Mouse (Mus musculus) heart, embryonic 14.5 days (tissue): ENCODE results near the gene Cbfa2t3. TPM values are rescaled to one million over a fixed set of nuclear protein-coding genes. Genes with fewer than 3 reads are reported as not detected.

Experiments used
- ATAC-seq: fragments of 200-750 bp; cut with Nextera tagmentation; 2 replicates; pipeline ENCODE4 v1.8.0; 2017; ENCODE audit warnings: low read depth, moderate TSS enrichment; ENCODE audit not compliant: insufficient number of reproducible peaks, insufficient read depth, low FRiP score
- H3K27ac ChIP-seq, 2 experiments: fragments of 200-500 bp in 1 of 2; fragments of 300-500 bp in 1 of 2; sonication (generic) in 1 of 2; replicated peaks in 1 of 2; 2 replicates each; pipeline ENCODE4 v1.5.1; 2012 to 2014; ENCODE audit warnings: low read depth in 2 of 2, low read length in 2 of 2, control low read depth in 1 of 2, mild to moderate bottlenecking in 1 of 2, mixed read lengths in 1 of 2; ENCODE audit not compliant: control insufficient read depth in 1 of 2, insufficient read depth in 1 of 2
- H3K27me3 ChIP-seq: fragments of 300-500 bp; sonication (generic); 2 replicates; pipeline ENCODE4 v1.6.1; 2014; ENCODE audit warnings: mild to moderate bottlenecking, low read length, control low read depth; ENCODE audit not compliant: control insufficient read depth, insufficient read depth
- H3K36me3 ChIP-seq: fragments of 300-500 bp; sonication (generic); 2 replicates; pipeline ENCODE4 v1.6.1; 2014; ENCODE audit warnings: mild to moderate bottlenecking, control low read depth, low read length, mixed read lengths; ENCODE audit not compliant: control insufficient read depth, insufficient read depth
- H3K4me1 ChIP-seq, 2 experiments: fragments of 200-500 bp in 1 of 2; fragments of 300-500 bp in 1 of 2; sonication (generic) in 1 of 2; 2 replicates each; pipeline ENCODE4 v1.6.1; 2012 to 2014; ENCODE audit warnings: low read length in 2 of 2, control low read depth in 1 of 2, mixed read lengths in 1 of 2; ENCODE audit not compliant: control insufficient read depth in 2 of 2, insufficient read depth in 2 of 2
- H3K4me2 ChIP-seq: fragments of 300-500 bp; sonication (generic); 2 replicates; pipeline ENCODE4 v1.6.1; 2014; ENCODE audit warnings: mild to moderate bottlenecking, low read length
- H3K4me3 ChIP-seq, 2 experiments: fragments of 200-500 bp in 1 of 2; fragments of 300-500 bp in 1 of 2; sonication (generic) in 1 of 2; 2 replicates each; pipeline ENCODE4 v1.5.1; 2012 to 2014; ENCODE audit warnings: low read length in 2 of 2, mild to moderate bottlenecking in 2 of 2, control low read depth in 1 of 2, low read depth in 1 of 2, moderate library complexity in 1 of 2; ENCODE audit not compliant: control insufficient read depth in 1 of 2, insufficient read depth in 1 of 2
- H3K9ac ChIP-seq: fragments of 300-500 bp; sonication (generic); 2 replicates; pipeline ENCODE4 v1.6.1; 2014; ENCODE audit warnings: mild to moderate bottlenecking, low read length
- H3K9me3 ChIP-seq: fragments of 300-500 bp; sonication (generic); 2 replicates; pipeline ENCODE4 v1.6.1; 2016; ENCODE audit warnings: low read length, control low read depth; ENCODE audit not compliant: control insufficient read depth
- WGBS: fragments of 180-500 bp; shearing (Covaris S2); extraction: QIAGEN DNeasy Blood & Tissue Kit; methylation state at CpG from one replicate; pipeline ENCODE4 v1.1.7; 2014; 5-methylcytosine and 5-hydroxymethylcytosine counted together
- polyA plus RNA-seq: library from polyadenylated mRNA; unstranded; fragments of >200 nt; fragmentation: Nextera tagmentation; extraction: Ambion mirVana; gene quantifications from 2 replicates; pipeline ENCODE4 v1.2.1, GENCODE M21; 2014

Cbfa2t3 gene
- polyA plus RNA-seq, 1 experiment from 2014 or later: 6.2 TPM

GRCm38 (mm10) chr8:122737886-122738285, 39.0 kb upstream of the Cbfa2t3 start:
- H3K4me3 ChIP-seq: no peak overlapping the region
- no peaks in the 10 kb centered on the region for H3K9me3 ChIP-seq
- H3K4me2 ChIP-seq: no peak overlapping the region
- no peak for ATAC-seq
- H3K27me3 ChIP-seq: peaks cover 61% of the 10 kb centered on the region
- H3K36me3 ChIP-seq: no peaks in the 10 kb centered on the region
- 83% methylated on average over 6 of the region's 6 CpGs for whole genome bisulfite sequencing
- H3K27ac ChIP-seq: no peak overlapping the region
- H3K4me1 ChIP-seq: peaks cover 24% of the 10 kb centered on the region in 2 experiments
- no peak overlapping the region for H3K9ac ChIP-seq

- Histone ChIP-seq H3K9ac (no peak overlapping the region), H3K27ac (no peak overlapping the region), H3K4me1 (peaks cover 24% of the 10 kb centered on the region in 2 experiments), H3K36me3 (no peaks in the 10 kb centered on the region), H3K4me3 (no peak overlapping the region), H3K9me3 (no peaks in the 10 kb centered on the region), H3K27me3 (peaks cover 53% of the 10 kb centered on the region), H3K4me2 (peak overlapping the region; percentile 47; the same call in 1 of the 2 replicates)
- 33% methylated on average over 4 of the region's 4 CpGs for WGBS
- ATAC-seq: no peak
Measured at GRCm38 (mm10) chr8:122737071-122737470, 38.2 kb upstream of the Cbfa2t3 start.

- Histone ChIP-seq H3K9me3 (no peaks in the 10 kb centered on the region), H3K27me3 (peaks cover 49% of the 10 kb centered on the region), H3K4me3 (peak overlapping the region in 1 of 2 experiments; percentile 4; a peak in 1 of 4 replicates), H3K4me1 (peaks cover 24% of the 10 kb centered on the region in 2 experiments), H3K4me2 (peak overlapping the region; percentile 47), H3K36me3 (no peaks in the 10 kb centered on the region), H3K9ac (no peak overlapping the region), H3K27ac (peak overlapping the region in 1 of 2 experiments; percentile 6; a peak in 1 of 4 replicates)
- ATAC-seq: no peak
- 79% methylated on average over 11 of the region's 11 CpGs for WGBS
Measured at GRCm38 (mm10) chr8:122736623-122737022, 37.7 kb upstream of the Cbfa2t3 start.

- H3K9me3 ChIP-seq: no peaks in the 10 kb centered on the region
- peaks cover 24% of the 10 kb centered on the region in 2 experiments for H3K4me1 ChIP-seq
- H3K4me2 ChIP-seq: peak overlapping the region; percentile 47
- WGBS: 4% methylated on average over 19 of the region's 19 CpGs
- H3K36me3 ChIP-seq: no peaks in the 10 kb centered on the region
- H3K4me3 ChIP-seq: peak overlapping the region in 1 of 2 experiments; percentile 4; a peak in 1 of 4 replicates
- peak; percentile 85 for ATAC-seq
- H3K27me3 ChIP-seq: peaks cover 41% of the 10 kb centered on the region
- no peak overlapping the region for H3K9ac ChIP-seq
- peak overlapping the region in 1 of 2 experiments; percentile 61; a peak in 2 of 4 replicates for H3K27ac ChIP-seq
Measured at GRCm38 (mm10) chr8:122735542-122736473, 36.9 kb upstream of the Cbfa2t3 start.

GRCm38 (mm10) chr8:122735110-122735509, 36.2 kb upstream of the Cbfa2t3 start:
- H3K4me1 ChIP-seq: peaks cover 24% of the 10 kb centered on the region in 2 experiments
- peaks cover 34% of the 10 kb centered on the region for H3K27me3 ChIP-seq
- H3K9ac ChIP-seq: no peak overlapping the region
- H3K4me3 ChIP-seq: no peak overlapping the region
- ATAC-seq: no peak
- peak overlapping the region; percentile 47; the same call in 1 of the 2 replicates for H3K4me2 ChIP-seq
- WGBS: 57% methylated on average over 3 of the region's 3 CpGs
- no peak overlapping the region for H3K27ac ChIP-seq
- H3K36me3 ChIP-seq: no peaks in the 10 kb centered on the region
- H3K9me3 ChIP-seq: no peaks in the 10 kb centered on the region

- Histone ChIP-seq H3K4me1 (peaks cover 0 to 3% of the 10 kb centered on the region in 2 experiments; a peak in 2 of 4 replicates), H3K9me3 (no peaks in the 10 kb centered on the region), H3K36me3 (no peaks in the 10 kb centered on the region), H3K9ac (no peak overlapping the region), H3K4me3 (no peak overlapping the region), H3K4me2 (no peak overlapping the region), H3K27ac (no peak overlapping the region), H3K27me3 (peaks cover 11% of the 10 kb centered on the region)
- no peak for ATAC-seq
- WGBS: 37% methylated on average over 3 of the region's 3 CpGs
Measured at GRCm38 (mm10) chr8:122728630-122729029, 29.7 kb upstream of the Cbfa2t3 start.

- Histone ChIP-seq H3K27me3 (peaks cover 4% of the 10 kb centered on the region; the same call in 1 of the 2 replicates), H3K9me3 (no peaks in the 10 kb centered on the region), H3K27ac (no peak overlapping the region), H3K36me3 (no peaks in the 10 kb centered on the region), H3K4me2 (no peak overlapping the region), H3K4me3 (no peak overlapping the region), H3K9ac (no peak overlapping the region), H3K4me1 (peaks cover 0 to 3% of the 10 kb centered on the region in 2 experiments; a peak in 2 of 4 replicates)
- ATAC-seq: no peak
- 75% methylated on average over 5 of the region's 5 CpGs for WGBS
Measured at GRCm38 (mm10) chr8:122727412-122727811, 28.5 kb upstream of the Cbfa2t3 start.
